Mouse (Mus musculus) liver, embryonic 11.5 days (tissue): ENCODE data around the gene Cox7a1. TPM values are rescaled to one million over a fixed set of nuclear protein-coding genes. Genes with fewer than 3 reads are reported as not detected.
"Not testable (repeated sequence)": the region's sequence is repeated elsewhere in the genome, so short reads cannot be mapped to it uniquely, and the experiment has no call there.

ENCODE experiments used
- ATAC-seq: fragments of 200-750 bp; cut with Nextera tagmentation; replicated peaks from 2 replicates; pipeline ENCODE4 v1.8.0; 2017; ENCODE audit warnings: moderate number of reproducible peaks, mild to moderate bottlenecking, moderate TSS enrichment, moderate library complexity; ENCODE audit not compliant: low FRiP score
- DNase-seq: peaks from one replicate; pipeline ENCODE4 v3.0.0-alpha.2; 2017; ENCODE audit warnings: low spot score
- H3K27ac ChIP-seq: fragments of 300-500 bp; sonication (generic); 2 replicates; pipeline ENCODE4 v1.5.1; 2014; ENCODE audit warnings: mild to moderate bottlenecking, low read depth, low read length, control low read depth
- H3K27me3 ChIP-seq: fragments of 300-500 bp; sonication (generic); replicated peaks from 2 replicates; pipeline ENCODE4 v1.6.1; 2014; ENCODE audit warnings: low read length, mixed read lengths; ENCODE audit not compliant: control insufficient read depth, insufficient read depth
- H3K36me3 ChIP-seq: fragments of 300-500 bp; sonication (generic); 2 replicates; pipeline ENCODE4 v1.6.1; 2014; ENCODE audit warnings: mild to moderate bottlenecking, low read length, moderate library complexity, mixed read lengths; ENCODE audit not compliant: control insufficient read depth, insufficient read depth
- H3K4me1 ChIP-seq: fragments of 300-500 bp; sonication (generic); replicated peaks from 2 replicates; pipeline ENCODE4 v1.6.1; 2014; ENCODE audit warnings: low read length, mixed read lengths; ENCODE audit not compliant: control insufficient read depth, insufficient read depth
- H3K4me2 ChIP-seq: fragments of 300-500 bp; sonication (generic); 2 replicates; pipeline ENCODE4 v1.6.1; 2014; ENCODE audit warnings: mild to moderate bottlenecking, control low read depth, moderate library complexity
- H3K4me3 ChIP-seq: fragments of 300-500 bp; sonication (generic); 2 replicates; pipeline ENCODE4 v1.5.1; 2014; ENCODE audit warnings: low read depth, low read length, control low read depth
- H3K9ac ChIP-seq: fragments of 300-500 bp; sonication (generic); 2 replicates; pipeline ENCODE4 v1.6.1; 2014; ENCODE audit warnings: low read depth, low read length, control low read depth
- H3K9me3 ChIP-seq: fragments of 300-500 bp; sonication (generic); 2 replicates; pipeline ENCODE4 v1.6.1; 2016; ENCODE audit warnings: low read length, inconsistent platforms, mixed read lengths; ENCODE audit not compliant: control insufficient read depth
- WGBS: fragments of 180-500 bp; shearing (Covaris S2); extraction: QIAGEN DNeasy Blood & Tissue Kit; methylation state at CpG from one replicate; pipeline ENCODE4 v1.1.7; 2014; 5-methylcytosine and 5-hydroxymethylcytosine counted together
- polyA plus RNA-seq: library from polyadenylated mRNA; unstranded; fragments of >200 nt; fragmentation: Nextera tagmentation; extraction: Ambion mirVana; gene quantifications from 2 replicates; pipeline ENCODE4 v1.2.1, GENCODE M21; 2014

Gene Cox7a1
- polyA plus RNA-seq, 1 experiment from 2014 or later, result 4.7 TPM

DNA sequence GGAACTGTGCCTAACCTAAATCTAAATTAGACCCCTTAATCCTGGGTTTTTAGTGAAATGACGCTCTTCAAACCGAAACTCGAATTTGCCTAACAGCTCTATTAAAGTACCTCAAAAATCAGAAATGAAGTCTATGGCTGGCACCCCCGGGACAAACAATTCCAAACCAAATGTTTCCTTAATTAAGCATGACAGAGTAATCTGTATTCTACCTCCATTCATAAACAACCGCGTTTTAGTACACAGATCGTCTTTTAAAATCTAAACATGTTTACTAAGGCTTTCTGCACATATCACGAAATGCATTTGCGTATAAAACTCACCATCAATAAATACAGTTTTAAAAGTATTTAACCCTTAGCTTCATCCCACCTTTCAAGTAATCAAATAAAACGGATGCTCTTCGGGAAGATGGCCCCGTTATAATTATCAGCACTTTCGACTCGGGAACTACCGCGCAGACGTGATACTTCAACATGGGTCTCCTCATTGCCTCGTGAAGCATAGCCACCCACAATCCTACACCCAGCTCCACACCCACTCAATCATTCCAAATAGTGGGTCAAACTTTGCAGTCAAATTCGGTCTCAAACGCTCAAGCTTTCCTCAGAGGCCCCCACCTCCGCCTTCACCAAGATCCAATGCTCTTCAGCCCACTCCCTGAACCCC lies 14.9 kb upstream of the Cox7a1 start:
- Histone ChIP-seq H3K36me3 (peaks cover 34% of the 10 kb centered on the region), H3K27ac (peak overlapping the region; percentile 85), H3K4me3 (peak overlapping the region; percentile 75), H3K4me1 (peaks cover 11% of the 10 kb centered on the region; the same call in 1 of the 2 replicates), H3K4me2 (peak overlapping the region; percentile 72), H3K9ac (peak overlapping the region; percentile 91), H3K27me3 (no peaks in the 10 kb centered on the region), H3K9me3 (peaks cover 32% of the 10 kb centered on the region)
- ATAC-seq, result peak; percentile 32; the same call in 1 of the 2 replicates
- WGBS, result 2% methylated on average over 21 of the region's 21 CpGs
- no peak for DNase-seq

DNA sequence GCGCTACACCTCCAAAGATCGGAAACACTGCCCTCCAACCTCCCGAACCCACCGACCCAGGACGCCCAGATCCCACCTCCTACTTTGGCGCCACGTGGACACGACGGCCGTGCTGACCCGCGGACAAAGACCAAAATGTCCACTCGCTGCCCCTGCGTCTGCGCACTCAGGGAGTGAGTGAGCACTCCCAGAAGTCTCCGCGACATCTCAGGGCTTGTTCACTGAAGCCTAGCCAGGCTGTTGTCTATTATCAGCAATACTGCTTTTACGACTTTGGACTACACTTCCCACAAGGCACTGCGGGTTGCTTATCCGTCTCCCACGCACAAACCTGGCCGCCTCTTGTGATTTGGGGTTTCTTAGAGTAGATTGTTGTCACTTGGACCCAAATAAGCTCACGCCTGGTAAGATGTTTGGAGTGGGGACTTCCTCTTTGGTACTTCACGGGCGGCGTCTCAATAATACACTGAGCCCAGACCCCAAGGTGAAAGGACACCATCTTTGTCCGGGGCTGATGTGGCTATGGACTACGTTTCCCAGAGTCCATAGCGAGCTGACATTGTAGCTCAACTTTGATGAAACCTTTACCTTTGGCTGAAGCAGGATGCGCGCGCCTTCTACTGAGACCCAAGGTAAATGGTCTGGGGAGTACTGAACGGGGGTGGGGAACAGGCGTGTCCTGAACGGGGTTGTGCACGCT lies 14.2 kb upstream of the Cox7a1 start, which contains the start of gene Zfp146:
Zfp146 (minus strand) TSS at position 168 of the 700 bp plus-strand sequence.
- under 1% methylated on average over 36 of the region's 36 CpGs for WGBS
- H3K4me2 ChIP-seq, result peak within 1 kb of the TSS; percentile 72

DNA sequence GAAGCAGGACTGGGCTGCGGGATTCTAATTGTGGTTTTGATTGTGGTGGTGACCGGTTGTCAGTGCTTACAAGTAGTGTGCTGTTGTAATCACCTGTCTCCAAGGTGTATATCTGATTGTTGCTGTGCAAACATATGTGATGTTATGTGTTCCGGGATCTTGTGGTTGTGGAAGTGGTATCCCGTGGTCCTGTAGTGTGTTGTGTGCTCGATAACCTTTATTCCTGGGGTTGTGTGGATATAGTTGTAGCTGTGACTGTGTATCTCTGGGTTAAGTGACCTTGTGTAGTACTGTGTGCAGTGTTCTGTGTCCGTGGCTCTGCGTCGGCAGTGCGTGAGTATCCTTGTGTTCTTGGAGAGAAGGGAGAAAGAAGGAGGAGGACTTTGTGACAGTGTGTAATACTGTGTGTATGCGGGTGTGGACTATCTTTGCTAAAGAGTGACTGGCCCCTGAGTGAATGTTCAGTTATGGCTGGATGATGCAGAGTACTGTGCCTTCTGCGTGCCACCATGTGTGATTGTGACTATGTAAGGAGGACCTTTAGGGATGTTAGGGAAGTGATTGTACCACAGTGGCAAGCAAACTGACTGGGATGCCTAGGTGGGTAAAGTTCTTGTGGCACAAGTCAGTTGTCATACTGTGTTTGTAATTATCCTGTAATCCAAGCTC lies 13.5 kb upstream of the Cox7a1 start:
- H3K9me3 ChIP-seq, result peaks cover 21% of the 10 kb centered on the region
- peaks cover 11% of the 10 kb centered on the region; the same call in 1 of the 2 replicates for H3K4me1 ChIP-seq
- peak overlapping the region; percentile 75 for H3K4me3 ChIP-seq
- H3K4me2 ChIP-seq, result peak overlapping the region; percentile 72
- no peak for DNase-seq
- peaks cover 24% of the 10 kb centered on the region for H3K36me3 ChIP-seq
- 21% methylated on average over 11 of the region's 11 CpGs for whole genome bisulfite sequencing
- H3K27me3 ChIP-seq, result no peaks in the 10 kb centered on the region
- 0 out of 2 replicates have a peak overlapping the region, but pooled peaks have one; percentile 2 for H3K27ac ChIP-seq
- peak overlapping the region; percentile 91 for H3K9ac ChIP-seq
- peak; percentile 13; the same call in 1 of the 2 replicates for ATAC-seq

More for the DNA sequence above, 14.2 kb upstream of the Cox7a1 start, which contains the start of gene Zfp146:
- Histone ChIP-seq H3K4me1 (peaks cover 11% of the 10 kb centered on the region; the same call in 1 of the 2 replicates), H3K9ac (peak within 1 kb of the TSS; percentile 91), H3K9me3 (peaks cover 27% of the 10 kb centered on the region), H3K27me3 (no peaks in the 10 kb centered on the region), H3K27ac (peak within 1 kb of the TSS; percentile 85), H3K4me3 (peak within 1 kb of the TSS; percentile 75), H3K36me3 (peaks cover 30% of the 10 kb centered on the region)
- peak; percentile 97 for ATAC-seq
- peak; percentile 87 for DNase-seq

DNA sequence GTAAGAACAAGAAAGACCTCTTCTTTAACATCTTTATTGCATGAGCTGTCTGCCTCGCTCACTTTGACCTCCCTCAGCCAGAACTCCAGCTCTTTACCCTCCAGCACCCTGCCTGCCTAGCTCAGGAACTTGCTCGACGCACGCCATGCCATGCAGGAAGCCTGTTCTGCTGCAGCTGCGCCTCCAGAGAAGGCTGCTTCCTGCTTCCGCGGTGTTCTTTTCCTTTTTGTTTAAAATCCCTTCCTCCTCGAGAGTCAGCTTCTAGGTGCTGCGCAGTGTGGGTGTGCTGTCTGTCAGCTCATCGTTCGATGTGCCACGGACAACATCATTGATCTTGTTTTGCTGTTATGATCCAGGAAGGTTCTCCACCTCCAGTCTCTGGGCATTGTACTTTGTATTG lies 7.5 kb upstream of the Cox7a1 start:
- H3K27me3 ChIP-seq, result no peaks in the 10 kb centered on the region
- WGBS, result 63% methylated on average over 12 of the region's 12 CpGs
- H3K4me1 ChIP-seq, result no peaks in the 10 kb centered on the region
- peaks cover 10% of the 10 kb centered on the region; the same call in 1 of the 2 replicates for H3K36me3 ChIP-seq
- no peak for ATAC-seq
- no peak overlapping the region for H3K4me3 ChIP-seq
- no peaks in the 10 kb centered on the region for H3K9me3 ChIP-seq
- H3K4me2 ChIP-seq, result no peak overlapping the region
- no peak overlapping the region for H3K9ac ChIP-seq
- H3K27ac ChIP-seq, result no peak overlapping the region
- no peak for DNase-seq

DNA sequence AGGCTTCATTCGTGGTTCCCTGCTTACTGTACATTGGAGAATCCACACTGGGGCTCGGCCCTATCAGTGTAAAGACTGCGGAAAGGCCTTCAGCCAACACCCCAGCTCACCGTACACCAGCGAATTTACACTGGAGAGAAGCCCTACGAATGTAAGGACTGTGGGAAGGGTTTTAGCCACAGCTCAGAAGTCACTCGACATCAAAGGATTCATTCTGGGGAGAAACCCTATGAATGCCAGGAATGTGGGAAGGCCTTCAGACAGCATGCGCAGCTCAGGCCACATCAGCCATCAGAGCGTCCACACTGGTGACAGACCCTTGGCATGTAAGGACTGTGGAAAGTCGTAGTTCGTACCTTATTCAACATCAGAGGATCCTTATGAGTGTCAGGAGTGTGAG lies 5.7 kb upstream of the Cox7a1 start:
- Histone ChIP-seq H3K36me3 (peaks cover 10% of the 10 kb centered on the region; the same call in 1 of the 2 replicates), H3K4me2 (no peak overlapping the region), H3K9ac (no peak overlapping the region), H3K4me3 (no peak overlapping the region), H3K27ac (no peak overlapping the region), H3K27me3 (no peaks in the 10 kb centered on the region), H3K4me1 (no peaks in the 10 kb centered on the region), H3K9me3 (no peaks in the 10 kb centered on the region)
- 78% methylated on average over 11 of the region's 11 CpGs for WGBS
- DNase-seq, result no peak
- no peak for ATAC-seq

DNA sequence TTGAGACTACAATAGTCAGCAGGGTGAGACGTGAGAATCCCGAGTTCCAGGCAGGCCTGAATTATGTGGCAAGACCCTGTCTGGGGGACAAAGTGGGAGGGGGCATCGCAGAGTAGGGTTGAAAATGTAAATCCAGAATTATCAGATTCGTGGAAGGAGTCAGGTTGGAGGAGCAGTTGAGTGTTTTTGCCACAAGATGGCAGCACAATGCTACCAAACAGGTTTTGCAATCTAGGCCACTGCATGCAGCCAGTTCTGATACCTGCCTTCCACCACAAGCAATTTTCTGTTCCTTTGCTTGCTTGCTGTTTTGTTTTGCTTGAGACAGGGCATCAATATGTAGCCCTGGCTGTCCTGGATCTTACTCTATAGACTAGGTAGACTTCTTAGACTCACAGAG lies 2.6 kb upstream of the Cox7a1 start:
- peak; percentile 63 for DNase-seq
- WGBS, result 2% methylated on average over 4 of the region's 4 CpGs
- H3K9me3 ChIP-seq, result no peaks in the 10 kb centered on the region
- H3K36me3 ChIP-seq, result peaks cover 12% of the 10 kb centered on the region; the same call in 1 of the 2 replicates
- no peak overlapping the region for H3K9ac ChIP-seq
- peaks cover 11% of the 10 kb centered on the region for H3K4me1 ChIP-seq
- no peak overlapping the region for H3K27ac ChIP-seq
- H3K4me3 ChIP-seq, result no peak overlapping the region
- H3K27me3 ChIP-seq, result no peaks in the 10 kb centered on the region
- no peak overlapping the region for H3K4me2 ChIP-seq
- ATAC-seq, result no peak

DNA sequence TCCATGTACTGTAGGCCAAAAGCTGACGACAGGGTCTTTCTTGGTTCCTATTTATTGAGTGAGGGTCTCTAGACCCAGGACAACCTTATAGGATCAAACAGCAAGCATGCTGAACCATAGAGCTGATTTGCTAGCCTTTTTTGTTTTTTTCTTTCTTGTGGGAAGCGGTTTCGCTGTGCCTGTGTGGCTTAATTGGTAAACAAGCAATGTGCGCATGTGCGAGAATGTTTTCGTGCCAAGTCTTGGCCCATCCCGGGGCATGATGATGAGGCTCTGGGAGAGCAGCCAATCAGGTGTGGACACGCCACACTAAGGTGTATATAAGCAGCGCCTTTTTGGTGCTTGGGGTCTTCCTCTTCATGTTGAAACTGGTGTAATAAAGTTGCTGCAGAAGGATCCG lies 2.0 kb upstream of the Cox7a1 start:
- H3K4me2 ChIP-seq, H3K27ac ChIP-seq, DNase-seq, H3K4me3 ChIP-seq, H3K9me3 ChIP-seq, ATAC-seq, H3K9ac ChIP-seq, H3K27me3 ChIP-seq: not testable (repeated sequence)
- 92% methylated on average over 10 of the region's 10 CpGs for WGBS
- Histone ChIP-seq H3K36me3 (peaks cover 14% of the 10 kb centered on the region; the same call in 1 of the 2 replicates), H3K4me1 (peaks cover 11% of the 10 kb centered on the region)

DNA sequence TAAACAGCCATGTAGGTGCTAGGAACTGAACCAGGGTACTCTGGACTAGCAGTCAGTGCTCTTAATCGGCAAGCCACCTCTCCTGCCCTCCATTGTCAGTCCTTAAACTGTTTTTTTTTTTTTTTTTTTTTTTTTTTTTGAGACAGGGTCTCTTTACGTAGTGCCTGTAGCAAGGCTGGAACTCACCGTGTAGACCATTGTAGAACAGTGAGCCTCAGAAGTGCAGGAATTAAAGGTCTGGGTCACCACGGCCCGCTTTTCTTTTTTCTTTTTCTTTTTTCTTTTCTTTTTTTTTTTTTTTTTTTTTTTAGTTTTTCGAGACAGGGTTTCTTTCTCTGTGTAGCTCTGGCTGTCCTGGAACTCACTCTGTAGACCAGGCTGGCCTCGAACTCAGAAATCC lies 755 bp upstream of the Cox7a1 start:
- not testable (repeated sequence) for H3K27ac ChIP-seq, H3K27me3 ChIP-seq, H3K4me3 ChIP-seq, DNase-seq, H3K9ac ChIP-seq, ATAC-seq, H3K9me3 ChIP-seq
- 68% methylated on average over 7 of the region's 7 CpGs for WGBS
- H3K36me3 ChIP-seq, result peaks cover 23% of the 10 kb centered on the region
- H3K4me2 ChIP-seq, result peak overlapping the region; percentile 67; the same call in 1 of the 2 replicates
- H3K4me1 ChIP-seq, result peaks cover 11% of the 10 kb centered on the region
